Mouse (Mus musculus): Measurements from ENCODE around the gene Rbfox1.
A peak's percentile ranks its signal among the peaks of the same experiment; 100 is the strongest.

The Rbfox1 gene

GRCm38 (mm10) chr16:7049162-7049971, 1164.2 kb downstream of the Rbfox1 start:
- peak; percentile 20 for DNase-seq

- no peak for DNase-seq
Observed at GRCm38 (mm10) chr16:7050945-7051344, 1165.8 kb downstream of the Rbfox1 start.

GRCm38 (mm10) chr16:7051991-7052390, 1166.8 kb downstream of the Rbfox1 start:
- no peak for DNase-seq

- no peak for DNase-seq
Observed at GRCm38 (mm10) chr16:7052408-7052807, 1167.3 kb downstream of the Rbfox1 start.

- DNase-seq: no peak
Observed at GRCm38 (mm10) chr16:7057789-7058188, 1172.6 kb downstream of the Rbfox1 start.

GRCm38 (mm10) chr16:7058556-7058955, 1173.4 kb downstream of the Rbfox1 start:
- no peak for DNase-seq

- no peak for DNase-seq
Observed at GRCm38 (mm10) chr16:7059596-7059995, 1174.4 kb downstream of the Rbfox1 start.

- no peak for DNase-seq
Observed at GRCm38 (mm10) chr16:7060864-7061263, 1175.7 kb downstream of the Rbfox1 start.

GRCm38 (mm10) chr16:7062512-7062911, 1177.4 kb downstream of the Rbfox1 start:
- no peak for DNase-seq

- no peak for DNase-seq
Observed at GRCm38 (mm10) chr16:7067109-7067508, 1182.0 kb downstream of the Rbfox1 start.

GRCm38 (mm10) chr16:7069599-7069998, 1184.4 kb downstream of the Rbfox1 start:
- no peak for DNase-seq

- no peak for DNase-seq
Observed at GRCm38 (mm10) chr16:7074786-7075185, 1189.6 kb downstream of the Rbfox1 start.

GRCm38 (mm10) chr16:7075749-7076148, 1190.6 kb downstream of the Rbfox1 start:
- no peak for DNase-seq

- DNase-seq: no peak
Observed at GRCm38 (mm10) chr16:7076305-7076704, 1191.2 kb downstream of the Rbfox1 start.

GRCm38 (mm10) chr16:7076707-7077106, 1191.6 kb downstream of the Rbfox1 start:
- no peak for DNase-seq

- DNase-seq: no peak
Observed at GRCm38 (mm10) chr16:7081074-7081568, 1196.0 kb downstream of the Rbfox1 start.

GRCm38 (mm10) chr16:7081684-7082255, 1196.6 kb downstream of the Rbfox1 start:
- DNase-seq: no peak

- DNase-seq: no peak
Observed at GRCm38 (mm10) chr16:7083937-7084336, 1198.8 kb downstream of the Rbfox1 start.

GRCm38 (mm10) chr16:7088601-7089430, 1203.7 kb downstream of the Rbfox1 start:
- no peak for DNase-seq

- no peak for DNase-seq
Observed at GRCm38 (mm10) chr16:7089475-7089874, 1204.3 kb downstream of the Rbfox1 start.

GRCm38 (mm10) chr16:7090205-7090604, 1205.0 kb downstream of the Rbfox1 start:
- no peak for DNase-seq

GRCm38 (mm10) chr16:7092811-7093210, 1207.7 kb downstream of the Rbfox1 start:
- DNase-seq: no peak

GRCm38 (mm10) chr16:7093686-7094085, 1208.5 kb downstream of the Rbfox1 start:
- DNase-seq: no peak
